Mouse (Mus musculus) splenic B cell, adult 2 months (primary cell): ENCODE data around the gene Ces3a.
"Not testable (repeated sequence)": the region's sequence is repeated elsewhere in the genome, so short reads cannot be mapped to it uniquely, and the experiment has no call there.

Experiments used
- DNase-seq: peaks from one replicate; pipeline ENCODE4 v3.0.0-alpha.2; 2011; ENCODE audit warnings: low read depth, low spot score
- H3K27me3 ChIP-seq: 2 replicates; pipeline ENCODE4 v1.6.1; 2012; ENCODE audit warnings: mild to moderate bottlenecking, low read length, moderate library complexity, mixed read lengths; ENCODE audit not compliant: control insufficient read depth, poor library complexity, insufficient read depth, severe bottlenecking
- H3K36me3 ChIP-seq: 2 replicates; pipeline ENCODE4 v1.6.1; 2012; ENCODE audit warnings: mild to moderate bottlenecking, low read length, moderate library complexity, mixed read lengths; ENCODE audit not compliant: control insufficient read depth, poor library complexity, insufficient read depth, severe bottlenecking

Ces3a gene

DNA sequence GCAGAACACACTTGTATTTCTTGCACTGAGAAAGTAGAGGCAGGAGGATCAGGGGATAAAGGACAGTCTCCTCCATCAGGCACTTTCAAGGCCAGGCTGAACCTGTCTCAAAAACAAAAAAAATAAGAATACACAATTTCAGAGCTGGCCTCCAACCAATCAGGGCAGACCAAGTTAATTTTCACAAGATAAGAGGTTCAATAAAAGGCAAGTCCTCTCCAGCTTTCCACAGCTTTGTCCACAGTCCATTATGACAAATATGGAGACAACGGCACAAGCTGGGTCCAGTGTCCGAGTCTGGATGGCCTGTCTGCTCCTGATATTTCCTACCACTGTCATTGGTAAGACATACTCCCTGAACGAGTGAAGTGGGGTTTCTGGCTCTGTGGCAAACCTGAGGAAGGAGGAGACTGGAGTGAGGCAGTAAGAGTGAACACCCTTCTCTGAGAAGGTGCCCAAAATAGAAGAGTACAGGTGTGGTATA lies at the start of gene Ces3a:
TSS of gene Ces3a (plus strand) at position 231 of the 484 bp plus-strand sequence.
- no peak for DNase-seq
- Histone ChIP-seq H3K27me3 (no peaks in the 10 kb centered on the region), H3K36me3 (no peaks in the 10 kb centered on the region)

DNA sequence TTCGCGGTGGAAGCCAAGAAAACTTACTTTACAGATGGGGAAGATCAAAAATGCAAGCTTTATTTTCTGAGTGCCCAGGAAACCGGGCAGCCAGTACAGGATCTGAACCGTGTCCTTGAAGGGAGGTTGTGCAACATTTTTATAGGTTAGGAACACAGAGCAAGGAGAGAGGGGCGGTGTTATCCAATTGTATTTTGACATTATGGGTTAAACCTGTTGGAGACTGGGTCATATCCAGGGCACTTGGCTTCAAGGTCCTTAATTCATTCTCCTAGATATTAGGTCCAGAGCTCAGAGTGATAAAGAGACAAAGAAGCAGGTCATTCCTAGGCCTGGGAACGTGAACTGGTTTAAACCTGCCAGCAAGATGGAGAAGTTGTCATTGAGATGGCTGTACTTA lies 49.2 kb upstream of the Ces3a start:
- Histone ChIP-seq H3K27me3 (no peaks in the 10 kb centered on the region), H3K36me3 (no peaks in the 10 kb centered on the region)
- no peak for DNase-seq

DNA sequence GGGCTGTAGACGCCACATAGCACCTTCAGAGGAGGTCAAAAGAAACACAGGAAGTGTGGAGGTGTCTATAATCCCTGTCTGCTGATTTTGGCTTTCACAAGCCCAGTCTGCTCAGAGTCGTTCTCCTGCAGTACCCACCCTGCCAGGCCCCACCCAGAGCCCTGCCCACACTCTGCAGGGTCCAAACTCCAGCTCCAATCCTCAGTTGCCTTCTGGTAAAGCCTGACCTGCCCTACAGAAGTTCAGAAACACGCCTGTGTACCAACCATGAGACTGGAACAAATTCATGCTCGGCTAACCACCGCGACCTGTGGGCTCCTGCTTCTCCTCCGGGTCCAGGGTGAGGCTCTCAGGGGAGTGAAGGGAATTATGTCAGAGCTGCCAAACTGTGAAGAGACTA lies 47.8 kb upstream of the Ces3a start, which contains the start of gene Ces2h:
TSS of gene Ces2h (plus strand) at position 268 of the 400 bp plus-strand sequence.
- H3K27me3 ChIP-seq: no peaks in the 10 kb centered on the region
- H3K36me3 ChIP-seq: no peaks in the 10 kb centered on the region
- DNase-seq: no peak

DNA sequence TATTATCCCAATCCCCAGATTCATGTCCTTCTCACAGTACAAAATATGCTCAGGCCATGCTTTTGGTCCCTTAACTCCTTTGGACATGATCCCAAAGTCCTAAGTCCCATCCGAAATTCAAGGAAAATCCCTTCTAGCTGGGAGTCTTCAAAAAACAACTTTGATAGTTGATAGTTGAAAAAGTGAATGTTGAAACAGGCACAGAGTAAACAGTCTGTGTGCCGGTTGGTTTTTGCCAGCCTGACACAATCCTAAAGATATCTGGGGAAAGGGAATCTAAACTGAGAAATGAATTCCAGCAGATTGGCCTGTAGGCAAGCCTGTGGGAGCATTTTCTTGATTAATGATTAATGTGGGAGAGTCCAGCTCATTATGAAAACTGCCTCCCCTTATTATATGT lies 38.4 kb upstream of the Ces3a start:
- Histone ChIP-seq H3K36me3 (no peaks in the 10 kb centered on the region), H3K27me3 (no peaks in the 10 kb centered on the region)
- no peak for DNase-seq

DNA sequence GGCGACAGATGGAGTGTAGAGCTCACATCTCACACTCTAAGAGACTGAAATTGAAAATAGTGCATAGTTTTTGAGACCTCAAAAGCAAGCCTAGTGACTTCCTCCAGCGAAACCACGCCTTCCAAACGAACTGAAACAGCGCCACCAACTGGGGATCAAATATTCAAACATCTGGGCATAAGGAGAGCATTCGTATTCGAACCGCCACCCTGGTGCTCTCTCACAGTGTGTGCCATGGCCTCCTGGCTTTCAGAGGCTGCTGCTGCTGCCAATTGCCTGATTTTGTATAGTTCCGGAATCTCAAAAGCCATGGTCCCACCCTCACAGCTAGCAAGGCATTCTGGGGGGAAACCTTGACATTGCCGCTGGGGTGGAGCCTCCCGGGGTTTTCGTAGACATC lies 37.3 kb upstream of the Ces3a start:
- no peaks in the 10 kb centered on the region for H3K27me3 ChIP-seq
- no peak for DNase-seq
- H3K36me3 ChIP-seq: no peaks in the 10 kb centered on the region

DNA sequence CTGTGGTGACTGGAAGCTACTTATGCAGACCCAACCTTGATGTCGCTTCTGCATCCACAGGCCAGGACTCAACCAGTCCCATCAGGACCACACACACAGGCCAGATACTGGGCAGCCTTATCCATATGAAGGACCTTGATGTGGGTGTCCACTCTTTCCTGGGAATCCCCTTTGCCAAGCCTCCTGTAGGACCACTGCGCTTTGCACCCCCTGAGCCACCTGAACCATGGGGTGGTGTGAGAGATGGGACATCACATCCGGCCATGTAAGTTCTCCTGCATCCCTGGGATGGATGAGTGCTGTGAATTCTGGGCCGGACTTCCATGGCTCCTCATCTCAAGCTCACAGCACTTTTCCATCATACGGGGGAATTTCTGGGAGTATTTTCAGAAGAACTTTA lies 34.0 kb upstream of the Ces3a start:
- DNase-seq: no peak
- Histone ChIP-seq H3K36me3 (no peaks in the 10 kb centered on the region), H3K27me3 (no peaks in the 10 kb centered on the region)

DNA sequence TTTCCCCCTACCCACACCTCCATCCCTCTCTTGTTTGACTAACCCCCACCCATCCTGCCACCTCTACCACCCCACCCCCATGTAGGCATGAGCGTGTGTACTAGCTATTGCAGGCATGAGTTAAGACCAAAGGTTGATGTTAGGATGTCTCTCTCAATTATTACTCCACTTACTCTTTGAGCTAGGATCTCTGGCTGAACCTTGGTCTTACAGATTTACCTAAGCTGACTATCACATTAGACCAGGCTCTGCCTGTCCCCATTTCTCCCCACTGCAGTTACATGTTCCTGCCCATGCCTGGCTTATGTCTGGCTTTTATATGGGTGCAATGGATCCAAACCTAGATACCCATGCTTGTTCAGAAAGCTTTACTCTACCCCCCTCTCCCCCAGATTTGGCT lies 26.4 kb upstream of the Ces3a start:
- no peaks in the 10 kb centered on the region for H3K27me3 ChIP-seq
- no peak for DNase-seq
- no peaks in the 10 kb centered on the region for H3K36me3 ChIP-seq

DNA sequence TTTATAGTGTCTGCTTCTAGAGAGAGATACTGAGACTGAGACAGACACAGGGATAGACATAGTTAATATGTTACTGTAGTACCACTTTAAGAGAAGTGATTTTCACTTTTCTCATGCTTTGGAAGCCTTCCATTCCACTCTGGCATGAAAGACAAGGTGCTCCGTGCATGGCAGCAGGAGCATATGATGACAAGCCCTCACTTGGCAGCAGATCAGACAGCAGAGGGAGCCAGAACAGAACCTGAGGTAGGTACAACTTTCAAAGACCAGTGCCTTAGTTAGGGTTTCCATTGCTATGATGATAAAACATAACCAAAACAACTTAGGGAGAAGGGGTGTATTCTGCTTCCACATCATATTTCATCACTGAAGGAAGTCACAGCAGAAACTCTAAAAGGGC lies 25.3 kb upstream of the Ces3a start:
- DNase-seq: no peak
- Histone ChIP-seq H3K36me3 (no peaks in the 10 kb centered on the region), H3K27me3 (no peaks in the 10 kb centered on the region)

DNA sequence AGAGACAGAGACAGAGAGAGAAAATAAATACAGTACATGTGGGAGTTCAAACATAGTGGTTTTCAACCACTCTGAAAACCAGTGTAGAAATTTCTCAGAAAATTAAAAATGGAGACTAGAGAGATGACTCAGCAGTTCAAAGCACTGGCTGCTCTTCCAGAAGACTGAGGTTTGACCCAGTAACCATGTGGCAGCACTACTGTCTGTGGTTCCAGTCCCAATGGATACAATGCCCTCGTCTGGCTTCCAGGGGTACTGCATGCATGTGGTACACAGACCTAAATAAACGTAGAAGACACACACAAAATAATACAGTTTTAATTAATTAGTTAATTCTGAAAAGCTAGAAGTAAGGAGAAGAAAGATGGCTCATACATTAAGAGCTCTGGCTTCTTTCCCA lies 23.4 kb upstream of the Ces3a start:
- Histone ChIP-seq H3K36me3 (no peaks in the 10 kb centered on the region), H3K27me3 (no peaks in the 10 kb centered on the region)
- DNase-seq: peak; percentile 9

DNA sequence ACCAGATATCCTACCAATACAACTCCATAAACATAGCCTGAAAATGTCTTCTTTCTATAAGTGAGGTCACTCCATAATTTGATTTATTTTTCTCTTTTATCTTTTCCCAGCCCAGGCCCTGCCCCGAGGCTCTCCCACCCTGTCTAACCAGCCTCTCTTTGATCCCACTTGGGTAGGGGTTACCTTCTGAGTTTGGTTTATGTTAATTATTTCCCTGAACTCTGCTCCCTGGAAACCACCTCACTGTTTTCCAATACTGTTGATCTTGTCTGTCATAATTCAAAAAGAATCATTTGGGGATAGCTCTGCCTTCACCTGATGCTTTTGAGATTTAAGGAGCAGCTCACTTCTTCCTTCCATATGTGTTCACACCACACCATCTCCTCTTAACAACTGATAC lies 4.9 kb upstream of the Ces3a start:
- H3K27me3 ChIP-seq: no peaks in the 10 kb centered on the region
- no peak for DNase-seq
- H3K36me3 ChIP-seq: no peaks in the 10 kb centered on the region

DNA sequence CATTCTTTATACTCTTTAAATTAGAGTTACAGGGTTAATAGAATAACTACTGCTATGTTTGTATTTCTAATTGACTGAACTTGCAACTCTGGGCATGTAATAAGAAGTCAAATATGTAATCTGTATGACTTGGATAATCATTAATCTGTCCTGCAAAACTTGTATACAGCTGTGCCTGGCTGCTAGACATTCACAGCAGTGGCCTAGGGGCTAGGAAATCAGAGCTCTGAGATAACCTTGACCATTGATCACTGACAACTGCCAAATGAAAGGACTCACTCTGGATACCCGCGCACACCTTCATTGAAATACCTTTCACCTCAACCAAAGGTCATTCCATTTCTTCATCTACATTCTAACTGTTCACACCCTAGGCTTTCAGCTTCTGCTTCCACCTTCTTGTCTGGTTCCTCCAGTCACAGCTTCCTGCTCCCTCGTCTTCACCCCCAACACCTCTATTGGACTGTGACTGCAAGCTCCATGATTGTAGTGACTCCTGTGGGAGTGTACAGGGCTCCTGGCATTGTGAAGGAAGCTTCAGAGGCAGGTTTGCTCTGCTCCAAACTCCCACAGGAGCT lies 2.5 kb upstream of the Ces3a start:
- Histone ChIP-seq H3K36me3 (no peaks in the 10 kb centered on the region), H3K27me3 (no peaks in the 10 kb centered on the region)
- DNase-seq: no peak

DNA sequence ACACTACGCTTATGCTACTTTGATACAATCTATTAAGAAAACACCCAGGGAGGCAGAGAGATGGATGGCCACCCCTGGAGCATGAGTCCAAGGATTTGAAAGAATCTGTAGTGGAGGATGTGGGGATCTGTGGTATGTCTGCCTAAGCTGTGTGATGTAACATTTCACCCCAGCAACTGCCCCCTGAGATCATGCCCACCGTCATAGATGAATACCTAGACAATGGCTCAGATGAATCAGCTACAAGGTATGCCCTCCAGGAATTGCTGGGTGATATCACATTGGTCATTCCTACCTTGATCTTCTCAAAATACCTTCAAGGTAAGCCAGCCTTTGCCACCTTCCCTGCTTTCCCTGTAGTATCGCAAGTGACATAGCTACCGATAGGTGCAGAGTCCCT lies 7.8 kb downstream of the Ces3a start:
- H3K27me3 ChIP-seq: no peaks in the 10 kb centered on the region
- no peak for DNase-seq
- H3K36me3 ChIP-seq: no peaks in the 10 kb centered on the region

DNA sequence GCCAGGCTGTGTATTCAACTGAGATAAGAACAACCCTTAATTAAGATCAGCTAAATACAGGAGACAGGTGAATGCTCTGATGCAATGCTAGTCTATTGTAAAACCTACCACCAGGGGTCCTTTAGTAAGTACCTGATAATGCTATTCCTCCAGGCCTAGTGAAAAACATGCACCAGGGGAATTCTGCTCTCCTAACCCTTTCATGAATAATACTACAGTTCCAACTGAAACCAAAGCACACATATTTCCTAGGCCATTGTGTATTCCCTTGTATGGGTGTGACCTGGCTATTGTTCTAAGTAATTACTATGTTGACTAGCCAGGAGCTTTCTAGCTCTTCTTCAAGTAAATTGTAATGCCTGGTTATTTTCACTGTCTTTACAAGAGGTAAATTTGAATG lies 11.7 kb downstream of the Ces3a start:
- no peaks in the 10 kb centered on the region for H3K36me3 ChIP-seq
- DNase-seq: no peak
- no peaks in the 10 kb centered on the region for H3K27me3 ChIP-seq

DNA sequence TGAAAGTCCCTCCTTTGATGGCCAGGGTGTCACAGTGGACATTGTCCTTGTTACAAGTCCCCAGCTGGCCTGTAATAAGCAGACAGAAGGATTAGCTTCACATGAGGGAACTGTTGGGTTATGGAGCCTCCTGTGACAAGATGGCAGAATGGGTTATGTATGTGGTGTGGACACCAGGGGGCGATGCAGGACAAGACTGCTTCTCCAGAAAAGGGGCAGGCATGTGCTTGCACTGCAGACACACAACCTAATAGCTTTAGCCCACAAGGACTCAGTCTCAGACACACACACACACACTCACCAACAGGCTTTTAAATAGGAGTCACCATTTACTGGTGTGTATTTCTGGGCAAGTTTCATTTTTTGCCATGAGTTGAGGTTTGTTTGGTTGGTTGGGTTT lies 18.4 kb downstream of the Ces3a start:
- DNase-seq: peak; percentile 46
- Histone ChIP-seq H3K36me3 (no peaks in the 10 kb centered on the region), H3K27me3 (no peaks in the 10 kb centered on the region)

DNA sequence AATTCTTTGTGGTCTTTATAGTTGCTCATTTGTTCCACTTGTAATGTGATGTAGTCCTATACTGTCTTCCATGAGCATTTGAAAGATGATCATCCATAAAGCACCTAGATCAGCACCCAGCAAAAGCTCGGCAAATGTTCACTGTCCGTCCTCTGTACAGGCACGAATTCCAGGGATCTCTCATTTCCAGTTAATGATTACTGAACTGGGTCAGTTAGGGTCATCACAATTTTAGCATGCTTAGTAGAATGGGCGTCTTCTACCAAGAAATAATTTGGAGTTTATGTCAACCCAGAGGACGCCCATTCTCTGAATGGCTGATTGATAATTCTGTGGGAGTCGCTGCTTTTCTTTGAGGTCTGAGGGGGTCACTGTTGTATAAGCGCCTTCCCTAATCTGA lies 19.5 kb downstream of the Ces3a start:
- not testable (repeated sequence) for H3K36me3 ChIP-seq, H3K27me3 ChIP-seq, DNase-seq

DNA sequence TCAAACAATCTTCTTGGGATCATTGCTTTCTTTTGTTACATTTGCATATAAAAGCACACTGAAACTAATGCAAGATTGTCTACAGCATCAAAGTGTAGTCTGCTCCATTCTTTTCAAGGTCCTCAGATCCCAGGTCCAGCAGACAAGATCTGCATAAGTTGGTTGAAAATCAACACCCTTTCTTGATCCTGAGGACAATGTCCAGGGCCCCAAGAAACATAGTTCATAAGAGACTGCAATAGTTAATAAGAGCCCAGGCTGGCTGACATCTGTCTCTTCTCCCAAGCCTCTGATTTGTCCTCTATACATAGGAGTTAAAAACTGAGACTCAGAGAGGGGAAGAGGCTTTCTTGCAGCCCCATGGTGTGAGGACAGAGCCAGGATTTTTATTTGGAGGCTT lies 20.6 kb downstream of the Ces3a start:
- no peak for DNase-seq
- H3K27me3 ChIP-seq: no peaks in the 10 kb centered on the region
- H3K36me3 ChIP-seq: no peaks in the 10 kb centered on the region
